Mouse (Mus musculus) skeletal muscle tissue, adult 2 months (tissue): Measurements from ENCODE around the gene Rilpl1.
"Not testable (repeated sequence)": the region's sequence is repeated elsewhere in the genome, so short reads cannot be mapped to it uniquely, and the experiment has no call there.

Source experiments
- DNase-seq: peaks from one replicate; pipeline ENCODE4 v3.0.0-alpha.2; 2012; ENCODE audit warnings: low read depth, low spot score

Rilpl1 gene

GRCm38 (mm10) chr5:124493455-124493854, 37.7 kb downstream of the Rilpl1 start:
- no peak for DNase-seq

- DNase-seq, result no peak
These were observed 38.6 kb downstream of the Rilpl1 start for GRCm38 (mm10) chr5:124492618-124493017.

- no peak for DNase-seq
These were observed 39.5 kb downstream of the Rilpl1 start for GRCm38 (mm10) chr5:124491732-124492131.

- DNase-seq, result no peak
These were observed 42.3 kb downstream of the Rilpl1 start for GRCm38 (mm10) chr5:124488885-124489284.

- no peak for DNase-seq
These were observed 45.5 kb downstream of the Rilpl1 start for GRCm38 (mm10) chr5:124485654-124486053.

- no peak for DNase-seq
These were observed 47.4 kb downstream of the Rilpl1 start for GRCm38 (mm10) chr5:124483655-124484396.

- peak; percentile 95 for DNase-seq
These were observed 48.1 kb downstream of the Rilpl1 start, which contains the start of gene Snrnp35 for GRCm38 (mm10) chr5:124482966-124483654. Snrnp35 (plus strand) TSS chr5:124483134.

GRCm38 (mm10) chr5:124482436-124482965, 48.7 kb downstream of the Rilpl1 start:
- DNase-seq, result peak; percentile 75

- no peak for DNase-seq
These were observed 49.5 kb downstream of the Rilpl1 start for GRCm38 (mm10) chr5:124481714-124482113.

GRCm38 (mm10) chr5:124480119-124480518, 51.1 kb downstream of the Rilpl1 start:
- no peak for DNase-seq

GRCm38 (mm10) chr5:124478873-124479204, 52.4 kb downstream of the Rilpl1 start:
- no peak for DNase-seq

GRCm38 (mm10) chr5:124470591-124471171, 60.5 kb downstream of the Rilpl1 start:
- DNase-seq, result no peak

- no peak for DNase-seq
These were observed 61.7 kb downstream of the Rilpl1 start for GRCm38 (mm10) chr5:124469486-124469885.

GRCm38 (mm10) chr5:124468365-124468764, 62.8 kb downstream of the Rilpl1 start:
- no peak for DNase-seq

- DNase-seq, result no peak
These were observed 63.4 kb downstream of the Rilpl1 start for GRCm38 (mm10) chr5:124467766-124468165.

GRCm38 (mm10) chr5:124464905-124465304, 66.3 kb downstream of the Rilpl1 start:
- no peak for DNase-seq

GRCm38 (mm10) chr5:124463462-124463861, 67.7 kb downstream of the Rilpl1 start:
- DNase-seq, result no peak

- no peak for DNase-seq
These were observed 68.7 kb downstream of the Rilpl1 start for GRCm38 (mm10) chr5:124462297-124463025.

GRCm38 (mm10) chr5:124460922-124461321, 70.3 kb downstream of the Rilpl1 start:
- not testable (repeated sequence) for DNase-seq

- no peak for DNase-seq
These were observed 74.4 kb downstream of the Rilpl1 start for GRCm38 (mm10) chr5:124456762-124457161.

- DNase-seq, result no peak
These were observed 77.1 kb downstream of the Rilpl1 start for GRCm38 (mm10) chr5:124454082-124454419.
